ENCODE assay signal across 16 mouse cellular contexts in genomic region chr1:158082181-158082580, GRCm38 (mm10).
"Had no signal": no experiment of that assay in that cellular context is flagged by ENCODE, and none has a peak within 500 bp of the region (broad histone marks: within the 10 kb centered on the region; RNA-seq: fewer than 3 reads in every experiment).

No protein-coding gene starts in this region.

- DNase-seq: gastrocnemius, adult 2 months; gastrocnemius, postnatal 10 days; gastrocnemius, postnatal 25 days; heart, adult 18-20 months; heart, postnatal 10 days; heart, postnatal 4 days; kidney, adult 18-20 months; kidney, adult 8-10 months; kidney, postnatal 10 days; kidney, postnatal 25 days; kidney, postnatal 4 days; liver had no signal

- ATAC-seq: hindbrain, embryonic 16.5 days; inflammation-experienced regulatory T-cells, adult 6 months; intestine, embryonic 15.5 days; intestine, postnatal 0 days had no signal
